Mouse (Mus musculus) midbrain, embryonic 15.5 days (tissue): ENCODE results near the gene Rcc2. TPM values are rescaled to one million over a fixed set of nuclear protein-coding genes. Genes with fewer than 3 reads are reported as not detected.

ENCODE experiments used
- ATAC-seq: fragments of 200-750 bp; cut with Nextera tagmentation; replicated peaks from 2 replicates; pipeline ENCODE4 v1.8.0; 2017; ENCODE audit warnings: moderate TSS enrichment
- H3K27ac ChIP-seq: fragments of 300-500 bp; sonication (generic); 2 replicates; pipeline ENCODE4 v1.5.1; 2015; ENCODE audit warnings: mild to moderate bottlenecking, inconsistent platforms
- H3K27me3 ChIP-seq: fragments of 300-500 bp; sonication (generic); replicated peaks from 2 replicates; pipeline ENCODE4 v1.6.1; 2015; ENCODE audit warnings: inconsistent platforms
- H3K36me3 ChIP-seq: fragments of 300-500 bp; sonication (generic); replicated peaks from 2 replicates; pipeline ENCODE4 v1.6.1; 2015; ENCODE audit warnings: inconsistent platforms
- H3K4me1 ChIP-seq: fragments of 300-500 bp; sonication (generic); 2 replicates; pipeline ENCODE4 v1.6.1; 2015; ENCODE audit warnings: inconsistent platforms
- H3K4me2 ChIP-seq: fragments of 300-500 bp; sonication (generic); 2 replicates; pipeline ENCODE4 v1.6.1; 2015; ENCODE audit warnings: inconsistent platforms, mild to moderate bottlenecking, moderate library complexity
- H3K4me3 ChIP-seq: fragments of 300-500 bp; sonication (generic); 2 replicates; pipeline ENCODE4 v1.5.1; 2015; ENCODE audit warnings: mild to moderate bottlenecking, inconsistent platforms
- H3K9ac ChIP-seq: fragments of 300-500 bp; sonication (generic); 2 replicates; pipeline ENCODE4 v1.6.1; 2015; ENCODE audit warnings: mild to moderate bottlenecking, inconsistent platforms
- H3K9me3 ChIP-seq: fragments of 300-500 bp; sonication (generic); 2 replicates; pipeline ENCODE4 v1.6.1; 2016; ENCODE audit warnings: inconsistent platforms
- WGBS: fragments of 180-500 bp; shearing (Covaris S2); methylation state at CpG from one replicate; pipeline ENCODE4 v1.1.7; 2015; ENCODE audit warnings: mixed read lengths; 5-methylcytosine and 5-hydroxymethylcytosine counted together
- polyA plus RNA-seq: library from polyadenylated mRNA; unstranded; fragments of >200 nt; fragmentation: Nextera tagmentation; extraction: Ambion mirVana; gene quantifications from 2 replicates; pipeline ENCODE4 v1.2.1, GENCODE M21; 2015

Rcc2 gene
- polyA plus RNA-seq, result 28.1 and 34.9 TPM in 2 replicates

GRCm38 (mm10) chr4:140700269-140701018 is at the start of gene Rcc2:
Rcc2 (plus strand) TSS chr4:140700541.
- 7% methylated on average over 20 of the region's 20 CpGs for WGBS
- Histone ChIP-seq H3K36me3 (no peaks in the 10 kb centered on the region), H3K4me2 (peak within 1 kb of the TSS; percentile 87), H3K9me3 (no peaks in the 10 kb centered on the region), H3K4me1 (peaks cover 47% of the 10 kb centered on the region), H3K27me3 (peaks cover 25% of the 10 kb centered on the region), H3K9ac (peak within 1 kb of the TSS; percentile 88), H3K27ac (peak within 1 kb of the TSS; percentile 94), H3K4me3 (peak within 1 kb of the TSS; percentile 95)
- ATAC-seq, result no peak

DNA sequence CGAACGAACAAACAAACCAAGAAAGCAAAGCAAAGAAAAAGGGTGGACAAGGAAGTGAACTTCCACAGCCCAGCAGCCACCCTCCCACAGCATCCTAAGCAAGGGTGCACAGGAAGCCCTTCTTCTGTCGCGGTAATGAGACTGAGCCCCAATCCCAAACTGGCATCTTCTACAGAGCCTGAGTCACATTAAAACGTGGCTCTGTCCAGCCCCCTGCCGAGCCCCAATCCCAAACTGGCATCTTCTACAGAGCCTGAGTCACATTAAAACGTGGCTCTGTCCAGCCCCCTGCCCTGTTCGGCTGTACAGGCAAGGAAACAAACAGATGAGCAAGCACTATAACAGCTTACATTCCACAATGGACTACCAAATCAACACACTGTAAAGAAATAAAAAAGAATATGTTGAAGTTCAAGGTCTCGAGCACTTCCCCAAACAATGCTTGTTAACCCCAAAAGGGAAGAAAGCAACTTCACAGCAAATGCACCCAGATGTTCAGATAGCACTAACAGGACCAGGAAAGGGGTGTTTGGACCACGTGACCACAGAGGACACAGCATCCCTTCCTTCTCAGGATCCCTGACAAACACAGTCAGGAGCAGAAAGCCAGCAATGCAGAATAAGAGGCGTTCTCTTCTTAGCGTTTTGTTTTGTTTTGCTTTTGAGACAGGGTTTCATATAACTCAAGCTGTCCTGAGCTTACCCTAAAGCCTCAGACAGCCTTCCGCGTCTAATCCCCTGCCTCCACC is 46.3 kb upstream of the Rcc2 start:
- WGBS, result 46% methylated on average over 14 of the region's 14 CpGs
- no peak overlapping the region for H3K4me2 ChIP-seq
- no peaks in the 10 kb centered on the region for H3K36me3 ChIP-seq
- no peak overlapping the region for H3K4me3 ChIP-seq
- peaks cover 27% of the 10 kb centered on the region for H3K4me1 ChIP-seq
- H3K27me3 ChIP-seq, result no peaks in the 10 kb centered on the region
- no peak overlapping the region for H3K9ac ChIP-seq
- no peak for ATAC-seq
- no peaks in the 10 kb centered on the region for H3K9me3 ChIP-seq
- no peak overlapping the region for H3K27ac ChIP-seq

DNA sequence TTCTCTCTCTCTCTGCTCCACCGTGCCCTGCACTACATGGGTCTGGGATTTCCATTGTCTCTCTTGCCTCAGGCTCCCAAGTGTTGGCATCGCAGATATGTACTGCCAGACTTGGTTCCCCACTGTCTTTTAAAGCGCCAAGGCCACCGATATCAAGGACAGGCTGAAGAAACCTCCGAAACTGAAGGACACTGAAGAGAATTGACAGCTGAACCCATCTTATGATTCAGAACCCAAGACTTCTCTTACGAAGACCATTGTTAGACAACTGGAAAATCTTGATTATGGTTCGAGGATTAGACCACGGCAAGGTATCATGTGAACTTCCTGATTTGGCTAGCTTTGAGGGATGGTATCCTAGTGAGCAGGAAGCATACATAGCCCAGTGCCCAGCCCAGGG is 45.5 kb upstream of the Rcc2 start:
- WGBS, result 68% methylated on average over 8 of the region's 8 CpGs
- Histone ChIP-seq H3K4me2 (no peak overlapping the region), H3K36me3 (no peaks in the 10 kb centered on the region), H3K4me1 (peaks cover 19% of the 10 kb centered on the region), H3K9me3 (no peaks in the 10 kb centered on the region), H3K27ac (no peak overlapping the region), H3K9ac (no peak overlapping the region), H3K4me3 (no peak overlapping the region), H3K27me3 (no peaks in the 10 kb centered on the region)
- no peak for ATAC-seq

GRCm38 (mm10) chr4:140656529-140656928 is 43.8 kb upstream of the Rcc2 start:
- Histone ChIP-seq H3K9me3 (no peaks in the 10 kb centered on the region), H3K4me2 (no peak overlapping the region), H3K36me3 (no peaks in the 10 kb centered on the region), H3K9ac (no peak overlapping the region), H3K4me3 (no peak overlapping the region), H3K4me1 (peaks cover 18% of the 10 kb centered on the region), H3K27me3 (no peaks in the 10 kb centered on the region), H3K27ac (no peak overlapping the region)
- WGBS, result 61% methylated on average over 8 of the region's 8 CpGs
- ATAC-seq, result no peak

DNA sequence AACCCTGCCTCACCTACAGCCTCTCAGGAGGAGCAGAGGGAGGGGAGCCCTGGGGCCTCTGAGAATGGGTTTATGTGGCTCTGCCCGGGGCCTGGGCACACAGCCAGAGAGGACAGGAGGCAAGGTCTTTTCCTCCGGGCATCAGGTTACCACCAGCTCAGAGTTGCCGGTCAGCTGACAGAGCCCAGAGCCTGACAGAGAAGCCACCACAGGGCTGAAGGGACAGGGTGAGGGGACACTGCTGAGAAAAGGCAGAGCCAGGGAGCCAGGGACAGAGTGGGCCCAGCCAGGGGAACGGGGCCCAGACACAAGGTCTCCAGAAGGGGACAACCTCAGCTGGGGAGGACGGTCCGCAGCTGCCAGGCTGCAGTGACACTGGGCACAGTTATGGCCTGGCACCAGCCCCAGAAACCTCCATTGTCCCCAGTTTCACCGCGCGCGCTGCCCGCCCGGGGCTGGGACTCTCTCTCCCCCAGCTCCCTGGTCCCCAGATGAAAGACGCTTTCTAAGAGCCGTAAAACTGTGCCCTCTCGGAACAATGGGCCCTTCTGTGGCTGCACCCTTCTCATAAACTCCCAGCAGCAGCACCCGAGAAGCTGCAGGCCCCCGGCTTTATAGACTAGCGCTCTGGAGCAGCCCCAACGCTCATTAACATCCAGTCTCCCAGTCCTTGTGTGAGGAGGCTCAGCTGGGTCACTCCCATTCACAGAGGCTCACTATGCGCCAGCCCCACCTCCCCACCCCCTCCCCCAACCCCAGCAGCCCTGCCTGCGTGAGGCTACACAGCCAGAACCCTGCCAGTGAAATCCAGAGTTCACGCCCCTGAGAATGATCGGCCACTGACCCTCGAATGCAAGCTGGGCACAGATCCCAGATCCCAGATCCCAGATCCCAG is 42.4 kb upstream of the Rcc2 start:
- H3K4me2 ChIP-seq, result no peak overlapping the region
- no peaks in the 10 kb centered on the region for H3K9me3 ChIP-seq
- H3K9ac ChIP-seq, result 0 out of 2 replicates have a peak overlapping the region, but pooled peaks have one; percentile 4
- no peaks in the 10 kb centered on the region for H3K36me3 ChIP-seq
- no peak overlapping the region for H3K4me3 ChIP-seq
- H3K4me1 ChIP-seq, result peaks cover 21% of the 10 kb centered on the region
- no peaks in the 10 kb centered on the region for H3K27me3 ChIP-seq
- peak overlapping the region; percentile 82 for H3K27ac ChIP-seq
- peak; percentile 88 for ATAC-seq
- WGBS, result 5% methylated on average over 24 of the region's 24 CpGs

- no peak overlapping the region for H3K4me3 ChIP-seq
- 76% methylated on average over 18 of the region's 18 CpGs for WGBS
- no peaks in the 10 kb centered on the region for H3K36me3 ChIP-seq
- no peak overlapping the region for H3K27ac ChIP-seq
- no peaks in the 10 kb centered on the region for H3K27me3 ChIP-seq
- no peak for ATAC-seq
- no peaks in the 10 kb centered on the region for H3K9me3 ChIP-seq
- H3K9ac ChIP-seq, result no peak overlapping the region
- H3K4me1 ChIP-seq, result peaks cover 23% of the 10 kb centered on the region
- H3K4me2 ChIP-seq, result no peak overlapping the region
These were observed 38.8 kb upstream of the Rcc2 start for GRCm38 (mm10) chr4:140661406-140662022.

DNA sequence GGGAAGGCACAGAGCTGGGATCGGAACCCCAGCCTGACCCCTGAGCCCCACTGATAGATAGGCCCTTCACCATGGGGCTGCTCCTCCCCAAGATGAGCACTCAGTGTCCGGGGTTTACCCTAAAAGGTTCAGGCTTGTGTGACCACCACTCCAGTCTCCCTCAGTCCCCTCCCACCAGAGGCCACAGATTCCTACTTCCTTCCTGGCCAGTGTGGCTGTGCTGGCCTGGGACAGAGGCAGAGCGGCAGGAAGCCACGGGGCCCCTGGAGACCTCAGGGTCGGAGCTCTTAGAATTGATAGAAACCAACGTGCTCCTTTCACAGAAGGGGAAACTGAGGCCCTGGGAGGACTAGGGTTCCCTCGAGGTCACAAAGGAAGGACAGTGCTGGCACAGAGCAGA is 37.9 kb upstream of the Rcc2 start:
- Histone ChIP-seq H3K4me3 (no peak overlapping the region), H3K27ac (no peak overlapping the region), H3K9me3 (no peaks in the 10 kb centered on the region), H3K36me3 (no peaks in the 10 kb centered on the region), H3K4me1 (peaks cover 20% of the 10 kb centered on the region), H3K27me3 (no peaks in the 10 kb centered on the region), H3K9ac (no peak overlapping the region), H3K4me2 (no peak overlapping the region)
- no peak for ATAC-seq
- WGBS, result 35% methylated on average over 7 of the region's 7 CpGs

DNA sequence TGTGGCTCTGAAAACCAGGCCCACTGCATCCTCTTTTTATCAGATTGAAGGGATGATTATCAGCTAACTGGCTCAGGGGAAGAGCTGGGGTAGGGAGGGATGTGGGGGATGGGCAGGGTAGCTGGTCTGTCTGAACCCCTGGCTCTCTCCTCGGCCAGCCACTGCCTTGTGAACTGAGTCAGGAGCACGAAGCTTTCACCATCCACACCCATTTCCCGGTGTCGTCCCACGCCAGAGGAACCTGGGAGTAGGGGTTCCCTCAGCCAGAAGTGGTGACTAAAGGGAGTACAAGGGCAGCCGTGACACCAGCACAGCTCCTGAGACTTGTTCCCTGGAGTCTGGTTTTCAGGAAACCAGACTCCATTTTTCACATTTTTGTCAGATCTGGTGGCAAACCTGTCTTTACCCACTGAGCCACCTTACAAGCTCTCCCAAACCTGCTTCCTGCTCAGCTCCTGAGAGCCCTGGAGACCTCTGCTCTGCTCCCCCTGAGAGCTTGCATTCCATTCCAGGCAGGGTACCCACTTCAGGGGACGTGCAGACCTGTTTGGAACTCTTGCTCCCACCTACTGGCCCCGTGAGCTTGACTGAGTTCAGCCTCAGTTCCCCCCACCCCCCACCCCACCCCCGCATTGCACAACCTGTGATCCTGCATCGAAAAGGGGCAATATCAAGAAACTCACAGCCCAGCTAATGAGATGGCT is 37.3 kb upstream of the Rcc2 start:
- Histone ChIP-seq H3K9me3 (no peaks in the 10 kb centered on the region), H3K36me3 (no peaks in the 10 kb centered on the region), H3K27ac (no peak overlapping the region), H3K4me1 (peaks cover 14% of the 10 kb centered on the region), H3K9ac (no peak overlapping the region), H3K4me2 (no peak overlapping the region), H3K27me3 (no peaks in the 10 kb centered on the region), H3K4me3 (no peak overlapping the region)
- ATAC-seq, result no peak
- WGBS, result 28% methylated on average over 10 of the region's 10 CpGs

GRCm38 (mm10) chr4:140665053-140665452 is 35.3 kb upstream of the Rcc2 start:
- ATAC-seq, result no peak
- Histone ChIP-seq H3K27me3 (no peaks in the 10 kb centered on the region), H3K36me3 (no peaks in the 10 kb centered on the region), H3K4me3 (no peak overlapping the region), H3K4me1 (peaks cover 5% of the 10 kb centered on the region), H3K9ac (no peak overlapping the region), H3K4me2 (no peak overlapping the region), H3K27ac (no peak overlapping the region), H3K9me3 (no peaks in the 10 kb centered on the region)
- WGBS, result 71% methylated on average over 7 of the region's 7 CpGs

DNA sequence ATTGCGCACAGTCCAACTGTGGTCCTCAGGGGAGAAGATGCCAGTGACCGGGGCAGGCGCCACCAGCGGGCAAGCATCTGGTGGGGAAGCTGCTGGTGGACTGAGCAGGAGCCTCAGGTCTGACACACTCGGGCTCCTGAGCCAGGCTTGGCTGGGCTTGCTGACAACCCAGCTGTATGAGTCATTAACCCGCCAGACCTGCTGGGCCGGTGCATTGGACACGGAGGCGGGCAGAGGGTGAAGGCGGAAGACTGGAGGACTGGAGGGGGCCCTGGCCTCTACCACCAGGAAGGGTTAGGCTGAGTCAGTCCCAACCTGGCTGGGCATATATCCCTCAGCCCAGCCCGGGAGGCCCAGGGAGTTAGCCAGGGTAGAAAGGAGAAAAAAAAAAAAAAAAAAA is 34.6 kb upstream of the Rcc2 start, which contains the start of gene Arhgef10l:
Gene Arhgef10l (minus strand): TSS at position 253 of the 400 bp plus-strand sequence.
- WGBS, result 82% methylated on average over 11 of the region's 11 CpGs
- Histone ChIP-seq H3K9me3 (no peaks in the 10 kb centered on the region), H3K36me3 (no peaks in the 10 kb centered on the region), H3K4me3 (no peak within 1 kb of the TSS), H3K27me3 (no peaks in the 10 kb centered on the region), H3K4me1 (peaks cover 5% of the 10 kb centered on the region), H3K27ac (no peak within 1 kb of the TSS), H3K9ac (no peak within 1 kb of the TSS), H3K4me2 (no peak within 1 kb of the TSS)
- ATAC-seq, result no peak

DNA sequence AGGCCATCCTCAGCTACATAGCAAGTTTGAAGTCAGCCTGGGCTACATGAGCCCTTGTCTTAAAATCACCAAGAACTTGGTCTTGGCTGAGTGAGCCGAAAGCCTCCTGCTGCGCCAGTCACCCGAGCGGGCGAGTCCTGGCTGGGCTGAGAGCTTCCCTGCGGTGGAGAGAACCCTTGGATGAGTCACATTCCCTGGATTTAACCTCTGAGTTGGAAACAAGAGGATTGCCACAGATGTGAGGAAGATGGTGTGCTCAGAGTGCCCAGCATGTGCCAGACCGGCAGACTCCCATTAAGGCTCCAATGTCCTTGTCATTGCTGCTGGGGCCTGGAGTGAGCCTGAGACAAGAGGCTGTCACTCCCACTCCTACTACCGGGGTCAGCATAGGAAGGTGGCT is 32.5 kb upstream of the Rcc2 start:
- H3K27ac ChIP-seq, result no peak overlapping the region
- no peak overlapping the region for H3K4me2 ChIP-seq
- H3K9ac ChIP-seq, result no peak overlapping the region
- no peak for ATAC-seq
- peaks cover 3% of the 10 kb centered on the region for H3K4me1 ChIP-seq
- H3K9me3 ChIP-seq, result no peaks in the 10 kb centered on the region
- no peaks in the 10 kb centered on the region for H3K27me3 ChIP-seq
- no peak overlapping the region for H3K4me3 ChIP-seq
- no peaks in the 10 kb centered on the region for H3K36me3 ChIP-seq
- 87% methylated on average over 8 of the region's 8 CpGs for WGBS
